Mouse (Mus musculus) adrenal gland (tissue): ENCODE results near the gene Nudt4.

Source experiments
- intact Hi-C: fragments of 180-260 bp; cut with DNase I; formaldehyde crosslinking; loops from one replicate; pipeline ENCODE4 v1.15.1; 2025

The Nudt4 gene

GRCm38 (mm10) chr10:95543377-95543776, 20.6 kb downstream of the Nudt4 start:
- intact Hi-C loops, result no loop called here

DNA sequence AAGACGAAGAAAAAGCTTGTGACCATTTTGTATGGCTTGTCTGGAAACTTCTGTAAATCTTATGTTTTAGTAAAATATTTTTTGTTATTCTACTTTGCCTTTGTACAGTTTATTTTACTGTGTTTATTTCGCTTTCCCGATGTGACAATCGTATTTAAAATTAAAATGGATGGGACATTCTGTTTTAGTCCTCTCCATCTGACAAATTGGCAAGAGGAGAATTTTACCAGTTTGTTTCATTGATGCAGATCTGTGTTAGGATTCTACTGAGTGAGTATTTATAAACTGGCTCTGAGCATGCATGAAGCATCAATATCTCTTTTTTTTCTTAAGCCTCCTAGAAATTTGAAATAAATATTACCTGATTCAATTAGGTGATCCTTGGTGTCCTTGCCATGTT, 21.0 kb downstream of the Nudt4 start:
- intact Hi-C loops, result no loop called here

DNA sequence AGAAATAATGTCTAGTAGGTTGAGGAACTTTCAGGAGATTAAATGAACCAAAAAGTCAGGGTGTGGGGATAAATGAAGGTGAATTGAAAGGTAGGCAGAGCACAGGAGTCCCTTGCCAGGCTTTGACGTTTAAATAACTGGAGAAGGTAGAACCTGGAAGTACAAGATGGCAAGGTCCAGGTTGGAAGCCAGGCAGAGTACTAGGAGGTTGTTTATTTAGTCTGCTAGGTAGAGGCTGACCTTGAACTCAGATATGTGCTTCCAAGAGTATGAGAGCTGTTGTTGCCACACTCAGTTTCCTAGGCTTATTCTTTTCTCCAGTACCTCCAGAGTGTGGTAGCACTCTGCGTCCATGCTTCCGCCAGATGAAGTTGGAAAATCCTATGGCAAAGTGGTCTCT, 24.1 kb downstream of the Nudt4 start:
- intact Hi-C loops, result no loop called here

GRCm38 (mm10) chr10:95539260-95539659, 24.7 kb downstream of the Nudt4 start:
- intact Hi-C loops, result no loop called here

DNA sequence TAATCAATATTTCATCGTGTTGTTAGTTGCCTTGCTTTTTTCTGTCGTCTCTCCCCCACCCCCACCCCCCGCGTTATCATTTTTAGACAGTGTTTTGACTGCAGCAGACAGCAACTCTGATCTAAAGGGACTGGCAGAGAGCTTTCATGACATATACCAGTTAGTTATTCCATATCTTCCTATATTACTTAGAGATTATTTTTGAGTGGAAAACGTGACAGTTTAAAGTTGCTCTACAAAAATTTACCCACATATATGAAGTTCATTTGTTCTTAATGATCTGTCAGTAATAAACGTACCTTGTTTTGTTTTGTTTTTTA, 27.8 kb downstream of the Nudt4 start:
- intact Hi-C loops, result no loop called here

DNA sequence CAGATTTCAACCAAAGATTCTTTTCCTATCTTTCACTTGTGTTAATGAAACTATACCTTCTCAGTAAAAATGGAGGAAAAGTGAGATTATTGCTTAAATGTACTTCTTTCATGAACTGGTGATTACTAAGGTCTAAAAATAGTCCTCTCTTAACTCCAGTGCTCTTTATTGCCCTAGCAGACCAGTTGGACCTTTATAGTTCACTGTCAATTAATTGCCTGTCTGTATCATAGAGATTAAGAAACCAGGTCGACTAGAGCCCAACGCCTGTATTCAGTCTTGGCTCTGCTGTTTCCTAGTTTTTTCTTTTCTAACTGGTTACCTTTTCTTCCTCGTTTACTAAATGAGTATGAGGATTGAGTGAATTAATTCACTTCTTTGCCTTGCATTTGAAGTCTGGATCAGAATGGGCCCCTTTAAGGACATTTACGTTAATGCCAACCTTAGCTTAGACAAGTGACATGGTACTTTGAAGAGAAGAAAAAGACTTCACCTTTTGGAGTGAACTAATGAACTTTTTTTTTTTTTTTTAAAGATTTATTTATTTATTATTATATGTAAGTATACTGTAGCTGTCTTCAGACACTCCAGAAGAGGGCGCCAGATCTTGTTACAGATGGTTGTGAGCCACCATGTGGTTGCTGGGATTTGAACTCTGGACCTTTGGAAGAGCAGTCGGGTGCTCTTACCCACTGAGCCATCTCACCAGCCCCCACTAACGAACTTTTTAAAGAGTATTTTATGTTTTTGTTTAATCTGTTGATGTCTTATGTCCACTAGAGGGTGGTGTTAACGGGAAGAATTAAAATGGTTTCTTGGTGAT, 28.3 kb downstream of the Nudt4 start:
- intact Hi-C loops, result no loop called here

DNA sequence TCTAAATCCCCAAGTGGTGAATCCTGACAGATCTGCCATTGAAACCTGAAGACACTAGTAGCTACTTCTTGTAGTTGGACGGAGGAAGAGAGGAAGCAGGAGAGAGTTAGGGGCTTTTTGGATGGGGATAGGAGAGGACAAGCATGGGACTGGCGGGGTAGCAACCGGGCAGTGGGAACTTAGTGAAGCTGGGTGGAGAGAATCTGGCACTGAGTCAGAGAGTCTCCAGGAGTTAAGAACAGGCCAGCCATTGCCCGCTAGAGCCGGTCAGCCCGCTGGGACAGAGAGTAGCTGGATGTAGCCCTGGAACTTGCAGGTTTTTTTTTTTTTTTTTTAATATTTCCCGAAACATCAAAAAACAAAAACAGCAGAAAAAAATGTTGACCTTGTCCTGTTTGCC, 30.6 kb downstream of the Nudt4 start:
- intact Hi-C loops, result no loop called here

- intact Hi-C loops, result no loop called here
Measured at GRCm38 (mm10) chr10:95532916-95533315, 31.0 kb downstream of the Nudt4 start.

- intact Hi-C loops, result no loop called here
Measured at GRCm38 (mm10) chr10:95530551-95531121, 33.3 kb downstream of the Nudt4 start.

- intact Hi-C loops, result no loop called here
Measured at GRCm38 (mm10) chr10:95526495-95527122, 37.3 kb downstream of the Nudt4 start.

DNA sequence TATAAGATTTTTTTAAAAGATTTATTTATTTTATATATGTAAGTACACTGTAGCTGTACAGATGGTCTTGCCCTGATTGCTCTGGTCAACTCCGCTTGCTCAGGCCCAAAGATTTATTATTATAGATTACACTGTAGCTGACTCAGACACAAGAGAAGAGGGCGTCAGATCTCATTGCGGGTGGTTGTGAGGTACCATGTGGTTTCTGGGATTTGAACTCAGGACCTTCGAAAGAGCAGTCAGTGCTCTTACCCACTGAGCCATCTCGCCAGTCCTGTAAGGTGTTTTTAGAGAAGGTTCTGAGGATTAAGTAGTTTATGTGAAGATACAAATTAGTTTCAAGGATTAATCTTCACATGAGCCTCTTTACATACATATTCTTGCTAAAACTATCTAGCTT, 38.1 kb downstream of the Nudt4 start:
- intact Hi-C loops, result no loop called here

DNA sequence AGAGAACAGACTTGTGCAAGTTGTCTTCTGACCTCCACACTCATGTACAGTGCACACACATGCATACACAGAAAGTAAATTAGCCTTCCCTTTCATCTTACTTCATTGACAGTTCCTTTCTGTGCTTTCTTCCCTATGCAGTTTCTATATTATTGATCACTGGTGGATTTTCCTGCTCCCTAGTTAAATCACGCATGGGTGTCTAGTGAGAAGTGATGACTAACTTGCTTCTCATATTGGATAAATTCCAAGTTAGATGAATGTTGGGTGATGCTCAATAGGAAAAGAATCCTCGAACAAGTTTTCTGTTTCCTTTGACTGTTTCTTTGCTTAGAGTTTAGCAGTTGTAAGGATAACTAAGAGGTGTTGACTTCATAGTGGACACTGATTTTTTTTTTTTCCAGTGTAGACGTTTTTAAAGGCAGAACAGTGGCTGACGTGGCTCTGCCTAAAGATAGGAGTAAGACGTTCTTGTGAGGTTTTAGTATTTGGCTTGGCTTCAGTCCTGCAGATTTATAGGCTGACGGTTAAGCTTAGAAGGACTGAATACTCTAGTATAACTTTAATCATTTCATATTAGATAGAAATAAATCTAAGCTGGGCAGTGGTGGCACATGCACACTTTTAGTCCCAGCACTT, 38.8 kb downstream of the Nudt4 start:
- intact Hi-C loops, result no loop called here

- intact Hi-C loops, result no loop called here
Measured at GRCm38 (mm10) chr10:95517656-95518055, 46.3 kb downstream of the Nudt4 start.

DNA sequence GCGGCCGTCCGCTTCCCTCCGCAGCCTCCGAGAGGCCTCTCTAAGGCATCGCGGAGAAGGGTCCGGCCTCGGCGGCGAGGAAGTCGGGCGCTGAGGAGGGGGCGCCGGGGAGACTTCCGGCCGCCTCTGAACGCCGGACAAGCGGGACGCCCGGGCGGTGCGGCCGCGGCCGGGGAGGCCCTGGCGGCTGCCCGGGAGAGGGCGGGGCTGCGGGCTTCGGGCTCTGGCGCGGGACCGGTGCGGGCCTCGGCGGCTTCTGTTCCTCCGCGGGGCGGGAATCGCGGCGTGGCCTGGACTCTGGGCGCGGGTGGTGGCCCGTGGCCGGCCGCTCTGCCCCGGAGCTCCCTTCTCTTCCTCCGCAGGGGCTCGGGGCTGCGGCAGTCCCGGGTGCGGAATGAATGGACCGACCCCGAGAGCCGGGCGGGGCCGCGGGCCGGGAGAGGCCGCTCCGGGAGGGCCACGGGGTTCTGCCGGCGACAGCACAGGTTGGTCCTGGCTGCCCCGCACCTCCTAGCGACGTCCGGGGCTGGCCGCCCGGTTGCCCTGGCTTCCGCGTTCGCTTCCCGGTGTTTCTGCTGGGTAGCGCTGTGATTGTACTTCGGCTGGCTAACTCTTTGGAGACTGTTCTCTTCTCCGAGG, 48.5 kb downstream of the Nudt4 start:
- intact Hi-C loops, result no loop called here

- intact Hi-C loops, result no loop called here
Measured at GRCm38 (mm10) chr10:95514656-95515292, 49.2 kb downstream of the Nudt4 start, which contains the start of gene Ube2n. TSS of gene Ube2n (plus strand) at chr10:95515145.

DNA sequence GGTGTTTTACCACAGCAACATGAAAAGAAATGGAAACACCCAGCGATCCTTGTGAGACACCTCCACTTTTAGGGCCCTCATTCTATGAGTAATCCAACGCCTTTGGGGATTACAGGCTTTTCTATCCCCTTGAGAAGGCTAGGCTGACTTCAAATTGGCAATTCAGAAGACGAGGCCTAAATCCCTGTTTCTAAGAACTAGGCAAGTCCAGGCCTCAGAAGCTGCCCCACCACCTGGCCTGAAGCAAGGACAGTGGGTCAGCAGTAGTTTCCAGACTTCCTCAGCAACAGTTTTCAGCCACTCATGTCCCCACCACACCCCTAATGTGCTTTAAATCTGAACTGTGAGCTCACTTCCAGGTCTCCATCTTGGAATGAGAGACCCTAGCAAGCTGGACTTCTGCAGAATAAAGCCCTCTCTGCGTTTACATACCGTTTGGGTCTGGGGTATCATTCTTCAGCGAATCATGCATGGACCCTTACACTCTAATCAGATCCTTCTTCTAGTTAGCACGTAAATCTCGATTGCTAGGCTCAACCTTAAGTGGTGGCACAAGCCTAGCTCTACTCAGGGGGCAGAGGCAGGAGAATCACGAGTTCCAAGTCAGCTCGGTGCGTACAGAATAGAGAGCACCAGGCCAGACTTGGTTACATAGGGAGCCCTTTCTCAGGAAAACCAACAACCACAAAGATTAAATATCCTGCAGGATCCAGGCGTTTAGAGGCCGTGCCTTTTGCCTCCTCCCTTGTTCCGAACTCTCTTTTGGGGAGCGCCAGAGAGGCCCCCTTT, 50.0 kb downstream of the Nudt4 start:
- intact Hi-C loops, result no loop called here

GRCm38 (mm10) chr10:95512635-95513034, 51.3 kb downstream of the Nudt4 start:
- intact Hi-C loops, result no loop called here

DNA sequence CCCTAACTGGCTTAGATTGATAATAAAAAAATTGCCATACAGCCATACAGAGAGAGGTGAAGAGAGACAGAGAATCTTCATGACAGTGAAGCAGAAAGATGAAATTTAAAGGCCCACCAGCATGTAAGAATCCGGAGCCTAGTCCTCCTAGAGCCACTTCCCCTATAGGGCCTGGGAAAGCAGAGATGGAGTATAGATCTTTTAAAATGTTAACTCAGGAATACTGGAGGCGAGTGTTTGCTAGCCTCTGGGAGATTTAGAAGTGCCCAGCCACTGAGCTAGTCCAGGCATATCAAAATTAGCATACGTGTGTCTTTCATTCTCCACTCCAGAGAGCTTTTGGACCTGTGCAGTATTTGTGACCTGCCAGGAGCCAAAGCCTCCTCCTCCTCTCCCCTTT, 54.7 kb downstream of the Nudt4 start:
- intact Hi-C loops, result no loop called here

DNA sequence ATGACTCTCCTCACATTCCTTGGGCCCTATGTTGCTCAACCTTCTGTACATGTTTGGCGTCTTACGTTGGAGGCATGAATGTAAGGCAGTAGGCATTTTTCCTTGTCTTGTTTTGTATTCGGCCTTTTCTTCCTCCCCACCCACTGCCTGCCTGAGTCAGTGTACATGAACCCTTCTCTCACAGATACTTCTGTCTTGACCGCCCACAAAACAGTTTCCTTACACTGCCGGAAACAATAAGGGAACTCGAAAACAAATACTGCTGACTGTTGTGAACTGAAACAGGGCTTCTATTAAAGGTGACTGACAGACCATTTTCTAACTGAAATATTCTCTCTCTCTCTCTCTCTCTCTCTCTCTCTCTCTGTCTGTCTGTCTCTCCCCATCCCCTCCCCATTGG, 55.2 kb downstream of the Nudt4 start:
- intact Hi-C loops, result no loop called here

DNA sequence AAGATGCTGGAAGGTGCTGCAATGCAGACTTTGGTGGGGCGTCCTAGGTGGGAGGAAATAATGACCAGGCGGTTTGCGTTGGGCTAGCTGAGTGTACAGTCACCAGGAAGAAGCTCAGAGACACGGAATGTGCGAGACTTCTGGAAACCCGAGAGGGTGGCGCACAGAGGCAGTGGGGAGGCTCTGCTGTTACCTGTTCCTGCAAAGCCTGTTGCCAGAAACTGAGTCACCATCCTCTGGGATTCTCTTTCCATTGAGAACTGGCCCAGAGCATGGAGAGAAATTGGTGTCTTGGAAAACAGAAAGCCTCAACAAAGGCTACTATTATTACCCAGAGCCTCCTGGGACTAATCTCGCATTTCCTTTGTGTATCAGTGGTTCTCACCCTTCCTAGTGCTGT, 55.8 kb downstream of the Nudt4 start:
- intact Hi-C loops, result no loop called here

DNA sequence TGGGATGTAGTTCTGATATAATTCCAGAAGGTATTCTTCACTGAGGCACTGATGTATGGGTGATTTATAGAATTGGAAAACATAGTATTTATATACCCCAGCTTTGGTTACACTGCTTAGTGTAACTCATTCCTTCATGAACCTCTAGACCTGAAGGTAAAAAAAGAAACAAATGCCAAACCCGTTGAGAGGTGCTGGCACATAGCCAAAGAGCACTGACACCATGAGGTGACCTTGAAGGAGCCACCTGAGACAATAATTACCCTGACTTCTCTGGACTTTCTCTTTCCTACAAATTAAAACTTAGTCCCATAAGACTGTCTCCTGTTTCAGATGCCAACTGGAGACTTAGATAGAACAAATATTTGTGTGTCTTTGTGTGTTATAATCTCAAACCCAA, 59.6 kb downstream of the Nudt4 start:
- intact Hi-C loops, result no loop called here
